Mouse (Mus musculus) embryonic fibroblast, embryonic 13.5 days (primary cell): Measurements from ENCODE around the gene Cacna1e.

Experiments used
- CTCF ChIP-seq: IDR thresholded peaks from 2 replicates; pipeline ENCODE4 v1.5.1; 2011; ENCODE audit warnings: mild to moderate bottlenecking, control low read depth, low read length, moderate library complexity, borderline replicate concordance; ENCODE audit not compliant: insufficient read depth
- POLR2A ChIP-seq: IDR thresholded peaks from 2 replicates; pipeline ENCODE4 v1.6.1; 2011; ENCODE audit warnings: low read depth, mild to moderate bottlenecking, control low read depth, low read length, moderate library complexity

DNA sequence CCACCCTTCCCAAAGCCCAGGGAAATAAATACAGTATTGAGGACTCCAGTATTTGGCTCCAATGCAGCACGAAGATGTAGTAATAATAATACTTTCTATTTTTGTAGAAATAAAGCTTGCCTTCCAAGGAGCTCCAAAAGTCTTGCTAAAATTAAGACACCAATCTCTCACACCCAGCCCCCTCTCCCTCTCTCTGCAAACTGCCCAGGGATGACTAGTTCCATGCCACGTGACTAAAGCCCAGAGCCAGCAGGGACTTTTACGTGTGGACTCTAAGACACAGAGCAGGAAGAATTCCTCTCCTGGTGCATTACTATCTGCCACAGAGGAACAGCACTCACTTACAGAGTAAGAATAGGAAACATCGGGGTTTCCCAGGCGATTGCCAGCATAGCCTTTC is 222.3 kb downstream of the Cacna1e start:
- TF ChIP-seq CTCF, result no peak
- TF ChIP-seq POLR2A, result no peak
